Mouse (Mus musculus): Measurements from ENCODE around the gene Oxld1.
"Not testable (repeated sequence)": the region's sequence is repeated elsewhere in the genome, so short reads cannot be mapped to it uniquely, and the experiment has no call there.

Gene Oxld1

DNA sequence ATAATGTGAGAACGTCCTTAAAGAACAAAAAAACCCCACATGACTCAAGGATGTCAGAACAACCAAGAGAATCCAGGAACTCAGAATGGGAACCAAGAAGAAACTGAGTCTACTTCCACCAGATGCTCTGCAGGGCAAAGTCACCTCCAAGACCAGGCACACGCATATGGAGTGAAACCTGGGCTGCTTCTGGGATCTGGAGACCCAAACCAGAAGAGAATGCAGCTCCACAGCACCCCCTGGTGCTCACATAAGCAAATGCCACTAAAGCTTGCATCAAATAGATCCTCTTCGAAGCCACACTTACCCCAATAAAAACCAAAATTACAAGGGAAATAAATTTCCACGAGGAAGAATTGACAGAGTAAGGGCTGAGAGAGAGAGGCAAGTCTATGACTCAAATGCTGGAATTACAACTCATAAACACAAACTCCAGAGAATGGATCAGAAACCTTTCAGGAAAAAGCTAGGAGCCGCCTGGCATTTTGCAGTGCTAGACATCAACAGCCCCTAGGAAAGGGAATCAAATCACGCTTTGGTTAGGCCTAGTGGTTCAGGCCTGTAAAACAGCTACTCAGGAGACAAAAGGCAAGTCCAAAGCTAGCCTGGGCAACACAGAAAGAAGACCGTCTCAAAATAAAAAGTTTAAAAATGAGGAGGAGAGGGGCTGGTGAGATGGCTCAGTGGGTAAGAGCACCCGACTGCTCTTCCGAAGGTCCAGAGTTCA is 34.1 kb downstream of the Oxld1 start:
- DNase-seq (ENCODE audit: low spot score), result peak; percentile 72

DNA sequence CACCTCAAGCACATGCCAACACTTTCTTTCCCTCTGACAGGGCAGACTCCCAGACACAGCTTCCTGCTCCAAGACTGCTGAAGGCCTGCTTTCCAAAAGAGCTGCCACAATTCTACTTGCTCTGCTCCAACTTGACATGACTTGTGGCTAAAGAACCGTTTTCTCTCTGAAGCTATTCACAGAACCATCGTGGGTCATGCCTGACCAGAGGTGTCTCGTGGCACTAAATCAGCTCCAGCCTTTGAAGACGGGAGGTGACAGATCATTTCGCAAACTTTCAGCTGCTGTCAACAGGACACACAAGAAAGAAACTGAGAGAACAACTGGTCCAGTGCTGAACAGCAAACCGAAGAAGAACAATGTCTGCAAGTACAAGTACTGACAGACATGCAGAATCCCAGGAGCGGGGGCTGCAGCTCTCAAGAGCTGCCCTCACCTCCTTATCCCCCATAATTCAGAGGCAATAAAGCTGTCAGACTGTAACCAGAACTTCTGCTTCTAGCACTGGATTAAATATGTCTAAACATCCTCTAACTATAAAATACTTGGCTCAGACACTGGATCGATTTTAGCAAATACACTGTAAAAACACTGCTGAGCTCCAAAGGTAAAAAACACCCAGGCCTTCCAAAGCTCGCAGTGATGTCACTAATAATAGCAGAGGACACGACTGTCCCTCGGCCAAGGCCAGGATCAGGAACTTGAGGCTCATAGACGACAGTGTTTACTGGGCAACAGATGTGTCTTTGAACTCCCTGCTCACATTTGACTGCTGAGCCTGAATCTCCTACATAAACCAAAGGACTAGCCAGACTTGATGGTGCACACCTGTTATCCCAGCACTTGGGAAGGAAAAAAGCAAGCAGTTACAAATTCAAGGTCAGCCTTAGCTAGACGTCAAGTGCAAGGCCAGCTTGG is 35.0 kb downstream of the Oxld1 start:
- no peak for DNase-seq (ENCODE audit: low spot score)

GRCm38 (mm10) chr11:120418592-120418991 is 39.3 kb downstream of the Oxld1 start:
- DNase-seq (ENCODE audit: low spot score), result no peak

- DNase-seq (ENCODE audit: low spot score), result no peak
These were observed 40.0 kb downstream of the Oxld1 start for GRCm38 (mm10) chr11:120417852-120418251.

DNA sequence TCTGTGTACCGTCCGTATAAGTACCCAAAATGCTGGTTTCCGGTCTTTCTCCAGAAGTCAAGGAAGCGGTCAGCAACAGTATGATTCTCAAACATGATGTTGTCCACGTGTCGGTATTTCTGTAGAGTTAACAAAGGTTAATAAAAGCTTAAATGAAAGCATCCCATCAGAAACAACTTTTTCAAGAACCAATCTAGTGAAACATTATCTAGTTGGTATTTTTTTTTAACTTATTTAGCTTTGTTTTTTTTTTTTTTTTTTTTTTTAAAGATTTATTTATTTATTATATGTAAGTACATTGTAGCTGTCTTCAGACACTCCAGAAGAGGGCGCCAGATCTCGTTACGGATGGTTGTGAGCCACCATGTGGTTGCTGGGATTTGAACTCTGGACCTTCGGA is 44.2 kb downstream of the Oxld1 start:
- not testable (repeated sequence) for DNase-seq (ENCODE audit: low spot score)
